Mouse (Mus musculus) urinary bladder, adult 2 months (tissue): Measurements from ENCODE around the gene Ttc39b. TPM values are rescaled to one million over a fixed set of nuclear protein-coding genes. Genes with fewer than 3 reads are reported as not detected.

Experiments used
- DNase-seq: peaks from one replicate; pipeline ENCODE4 v3.0.0; 2022; ENCODE audit warnings: low spot score
- polyA plus RNA-seq: library from polyadenylated mRNA; depleted of rRNA; stranded (reverse); fragments of >200 nt; gene quantifications from 2 replicates; pipeline ENCODE4 v1.2.3, GENCODE M21; 2012; rRNA removed

Gene Ttc39b
- 6.2 and 7.0 TPM in 2 replicates for polyA plus RNA-seq

DNA sequence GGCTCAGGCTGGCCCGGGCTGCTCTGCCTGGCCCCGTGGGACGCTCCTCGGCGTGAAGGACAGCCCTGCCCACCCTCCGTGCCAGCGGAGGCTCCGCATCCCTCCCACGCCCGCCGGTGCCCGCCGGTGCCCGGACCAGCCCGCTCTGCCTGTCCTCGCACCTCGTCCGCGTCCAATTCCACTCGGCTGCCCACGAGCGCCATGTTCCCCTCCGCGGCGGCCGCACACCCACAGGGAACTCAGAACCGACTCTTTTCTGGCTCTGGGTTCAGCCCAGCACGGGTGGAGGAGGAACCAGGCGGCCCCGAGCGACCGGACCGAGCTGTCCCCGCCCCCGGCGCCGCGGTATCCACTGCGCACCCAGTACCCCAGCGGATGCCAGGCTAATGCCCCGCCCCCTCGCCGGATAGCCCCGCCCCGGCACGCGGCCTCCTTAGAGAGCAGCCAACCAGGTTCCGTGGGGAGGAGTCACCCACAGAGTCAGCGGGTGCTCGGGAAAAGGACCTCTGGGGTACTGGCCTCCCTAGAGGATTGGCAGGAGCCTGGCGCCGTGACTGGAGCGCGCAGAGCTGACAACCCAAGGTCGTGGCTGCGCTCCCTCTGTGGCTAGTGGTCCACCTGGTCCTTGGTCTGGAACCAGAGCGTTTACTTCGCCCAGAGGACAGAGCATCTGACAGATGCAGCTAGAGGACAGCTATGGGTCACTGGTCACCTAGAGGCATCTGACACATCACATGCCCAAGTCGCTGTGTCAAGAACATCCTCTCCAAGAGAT lies at the start of gene Ttc39b:
TSS of gene Ttc39b (minus strand) at position 346 of the 775 bp plus-strand sequence.
- peak; percentile 96 for DNase-seq

DNA sequence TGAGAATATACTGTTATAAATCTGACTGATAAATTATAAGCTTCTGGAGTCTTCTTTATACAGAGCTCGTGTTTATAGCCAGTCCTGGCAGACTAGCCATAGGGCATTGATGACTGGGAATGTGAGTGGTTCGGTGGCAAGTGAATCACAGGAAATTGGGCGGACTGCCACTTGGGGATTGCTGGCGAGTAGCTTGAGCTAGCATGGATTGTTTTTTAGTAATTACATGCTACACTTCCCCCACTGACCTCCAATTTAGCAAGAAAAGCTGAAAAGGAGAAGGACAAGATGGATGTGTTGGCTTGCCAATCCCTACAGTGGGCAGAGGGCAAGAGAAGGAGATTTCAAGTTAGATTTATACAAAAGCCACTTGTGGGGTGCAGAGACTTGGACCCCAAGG lies 49.3 kb upstream of the Ttc39b start:
- no peak for DNase-seq

DNA sequence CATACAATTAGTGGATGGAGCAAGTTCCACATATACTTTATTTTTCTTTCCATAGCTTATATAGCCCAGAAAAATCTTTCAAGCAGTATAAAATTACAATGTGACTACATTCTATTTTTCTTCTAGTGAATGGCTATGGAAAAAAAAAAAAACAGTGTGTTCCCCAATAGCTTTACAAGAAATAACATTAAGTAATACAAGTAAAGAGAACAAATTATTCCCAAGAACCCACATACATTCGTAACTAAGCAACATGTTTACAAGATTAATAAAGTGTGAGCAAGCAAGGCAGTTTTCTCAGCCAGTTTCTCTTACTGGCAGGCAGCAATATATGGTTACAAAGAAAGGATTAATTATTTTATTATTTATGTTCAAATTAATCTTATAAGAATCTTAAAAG lies 33.7 kb upstream of the Ttc39b start:
- no peak for DNase-seq

DNA sequence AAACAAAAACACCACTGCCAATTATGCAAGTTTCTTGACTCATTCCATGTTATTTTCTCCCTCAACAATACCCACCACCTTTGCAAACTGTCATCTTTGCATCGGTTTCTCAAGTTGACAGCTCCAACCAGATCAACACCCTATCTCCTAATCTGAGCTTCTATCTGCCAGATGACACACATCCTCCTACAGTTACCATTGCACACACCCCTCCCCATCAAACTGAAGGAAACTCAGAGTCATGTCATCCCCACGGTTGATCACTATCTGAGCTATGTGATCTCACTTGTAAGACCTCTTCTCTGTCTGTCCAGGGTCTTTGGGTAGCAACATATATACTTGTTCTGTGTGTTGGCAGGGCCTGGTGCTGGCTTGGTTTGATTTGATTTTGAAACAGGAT lies 30.7 kb upstream of the Ttc39b start:
- no peak for DNase-seq

DNA sequence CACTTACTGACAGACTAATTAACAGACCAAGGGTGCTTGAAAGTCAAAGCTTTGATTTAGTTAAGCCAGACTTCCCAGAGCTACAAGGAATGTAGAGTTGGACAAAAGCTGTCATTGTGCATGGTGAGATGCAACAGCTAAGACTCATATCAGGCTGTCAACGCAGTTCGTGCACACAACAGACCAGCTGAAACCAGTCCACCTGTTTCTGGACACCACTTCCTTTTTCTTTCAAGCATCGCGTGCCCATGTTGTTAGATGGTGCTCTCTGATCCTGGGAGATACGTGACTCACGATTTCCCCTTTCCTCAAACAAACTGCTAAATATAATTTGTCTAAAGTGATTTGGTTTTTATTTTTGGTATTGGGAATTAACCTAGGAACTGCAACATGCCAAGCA lies 29.9 kb upstream of the Ttc39b start:
- DNase-seq = no peak

GRCm38 (mm10) chr4:83353276-83353675 lies 29.2 kb upstream of the Ttc39b start:
- no peak for DNase-seq

- no peak for DNase-seq
Measured at GRCm38 (mm10) chr4:83350719-83351118, 26.7 kb upstream of the Ttc39b start.

DNA sequence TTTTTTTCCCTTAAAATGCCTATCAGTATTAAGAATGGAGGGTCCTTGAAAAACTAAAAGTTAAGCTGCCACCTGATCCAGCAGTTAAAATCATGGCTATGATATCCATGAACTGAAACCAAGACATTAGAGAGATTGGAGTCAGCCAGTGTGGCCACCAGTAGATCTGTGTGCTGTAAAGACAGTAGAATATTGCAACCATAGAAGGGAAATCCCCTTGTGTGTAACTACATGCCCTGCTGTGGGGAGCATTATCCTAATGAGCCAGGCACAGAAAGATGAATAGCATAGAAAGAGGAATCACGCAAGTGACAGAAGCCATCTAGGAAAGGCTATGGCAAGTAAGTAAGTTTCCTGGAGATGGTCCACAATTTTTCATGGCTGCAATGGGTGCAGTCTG lies 24.9 kb upstream of the Ttc39b start:
- no peak for DNase-seq

- no peak for DNase-seq
Measured at GRCm38 (mm10) chr4:83343895-83344294, 19.8 kb upstream of the Ttc39b start.

DNA sequence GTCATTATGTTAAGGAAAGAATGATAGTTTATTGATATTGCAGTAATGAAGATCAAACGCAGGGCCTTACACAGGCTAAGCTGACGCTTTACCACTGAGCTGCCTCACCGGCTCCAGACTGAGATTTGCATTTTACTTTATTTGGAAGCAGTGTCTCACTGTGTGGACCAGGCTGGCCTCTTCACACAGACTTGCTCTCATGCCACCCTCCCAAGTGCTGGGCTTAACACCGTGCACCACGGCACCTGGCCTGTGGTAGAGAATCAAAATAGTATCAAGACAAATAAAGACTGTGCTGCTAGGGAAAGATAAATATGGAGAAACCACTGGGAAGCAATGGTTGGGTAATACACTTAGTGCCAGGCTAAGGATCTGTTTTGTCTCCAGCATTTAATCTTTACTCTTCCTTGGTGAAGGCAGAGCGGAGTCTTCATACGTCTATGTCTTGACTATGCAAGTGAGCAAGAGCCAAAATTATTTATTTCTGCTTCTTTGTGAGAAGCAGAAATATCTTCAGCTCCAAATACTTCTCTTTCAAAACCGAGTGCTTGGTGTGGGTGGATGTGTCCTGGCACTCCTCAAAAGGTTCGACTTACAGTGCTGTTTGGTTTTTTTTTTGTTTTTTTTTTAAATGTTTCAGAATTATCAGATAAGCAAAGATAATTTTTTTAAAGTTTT lies 19.2 kb upstream of the Ttc39b start:
- DNase-seq = no peak

- no peak for DNase-seq
Measured at GRCm38 (mm10) chr4:83342268-83342970, 18.4 kb upstream of the Ttc39b start.

- DNase-seq = no peak
Measured at GRCm38 (mm10) chr4:83339393-83339792, 15.3 kb upstream of the Ttc39b start.

- DNase-seq = no peak
Measured at GRCm38 (mm10) chr4:83337717-83338116, 13.7 kb upstream of the Ttc39b start.

DNA sequence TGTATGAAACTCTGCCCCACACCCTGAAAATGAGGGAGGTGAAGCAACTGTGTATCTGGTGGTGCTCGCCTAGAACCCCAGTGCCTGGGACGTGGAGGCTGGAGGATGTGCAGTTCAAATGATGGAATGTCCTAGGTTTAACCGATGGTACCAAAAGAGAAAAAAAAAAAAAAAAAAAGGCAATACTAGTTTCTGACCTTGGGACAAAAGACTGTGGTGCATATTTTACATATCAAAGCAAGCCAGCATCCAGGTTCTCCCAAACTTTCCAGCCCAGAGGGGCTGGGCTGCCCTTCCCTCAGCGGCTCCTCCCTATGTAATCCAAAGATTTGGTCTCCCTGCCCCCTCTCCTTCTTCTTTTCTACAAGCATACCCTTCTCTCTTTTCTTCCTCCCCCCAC lies 6.3 kb upstream of the Ttc39b start:
- DNase-seq = no peak

GRCm38 (mm10) chr4:83329615-83330014 lies 5.6 kb upstream of the Ttc39b start:
- no peak for DNase-seq

DNA sequence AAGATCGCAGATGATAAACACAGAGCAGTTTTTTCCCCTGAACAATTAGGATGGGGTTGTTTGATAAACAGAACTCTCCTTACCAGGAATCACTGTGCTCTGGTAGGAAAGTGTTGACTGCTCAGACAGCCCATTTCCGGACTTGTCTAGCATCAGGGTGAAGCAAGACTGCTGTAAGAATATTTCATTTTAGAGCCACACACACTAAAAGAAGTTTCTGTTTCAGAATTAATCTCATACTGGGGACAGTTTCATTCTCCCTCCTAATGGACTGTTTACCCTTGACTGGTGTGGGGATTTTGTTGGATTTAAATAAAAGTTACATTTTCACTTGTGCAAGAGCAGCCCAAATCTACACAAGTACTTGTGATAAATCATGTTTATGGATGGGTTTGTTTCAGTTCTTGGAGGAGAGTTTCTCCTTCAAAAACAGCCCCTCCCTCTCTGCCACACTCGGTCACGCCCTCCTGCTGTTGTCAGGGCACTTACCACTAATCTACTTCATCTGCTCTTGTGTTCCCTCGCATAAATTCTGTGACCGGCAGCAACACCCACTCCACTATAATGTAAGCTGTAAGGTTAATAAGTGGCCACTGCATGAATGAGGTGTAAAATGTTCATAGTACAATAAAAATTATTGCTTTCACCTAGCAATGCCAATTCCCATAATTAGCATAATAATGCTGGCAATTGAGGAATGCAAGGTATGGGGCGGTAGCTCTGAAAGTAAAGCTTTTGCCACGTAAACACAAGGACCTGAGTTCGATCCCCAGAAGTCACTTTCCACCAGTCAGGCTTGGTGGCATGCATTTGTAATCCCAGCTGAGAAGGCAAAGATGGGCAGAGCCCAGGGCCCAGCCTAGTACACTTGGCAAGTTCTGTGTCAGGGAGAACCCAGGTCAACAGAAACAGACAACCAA lies 4.2 kb upstream of the Ttc39b start:
- DNase-seq = no peak

DNA sequence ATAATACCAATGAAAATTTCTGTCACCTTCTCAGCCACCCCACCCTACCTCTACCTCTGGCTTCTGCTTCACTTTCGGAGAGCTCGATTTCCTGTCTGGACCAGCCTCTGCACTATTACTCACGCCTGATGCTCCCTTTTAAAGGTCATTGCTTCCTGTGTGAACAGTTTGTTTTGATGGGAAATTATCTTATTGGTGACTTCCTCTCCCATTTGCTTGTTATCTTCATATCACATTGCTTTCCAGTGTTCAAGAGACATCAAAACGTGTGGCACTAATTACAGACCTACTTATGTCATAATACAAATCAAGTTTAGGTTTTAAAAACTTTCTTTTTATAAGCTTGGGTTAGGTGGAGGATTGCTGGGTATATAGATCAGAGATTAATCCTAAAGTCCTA lies 3.5 kb upstream of the Ttc39b start:
- no peak for DNase-seq

GRCm38 (mm10) chr4:83325366-83325765 lies 1.3 kb upstream of the Ttc39b start:
- DNase-seq = no peak

DNA sequence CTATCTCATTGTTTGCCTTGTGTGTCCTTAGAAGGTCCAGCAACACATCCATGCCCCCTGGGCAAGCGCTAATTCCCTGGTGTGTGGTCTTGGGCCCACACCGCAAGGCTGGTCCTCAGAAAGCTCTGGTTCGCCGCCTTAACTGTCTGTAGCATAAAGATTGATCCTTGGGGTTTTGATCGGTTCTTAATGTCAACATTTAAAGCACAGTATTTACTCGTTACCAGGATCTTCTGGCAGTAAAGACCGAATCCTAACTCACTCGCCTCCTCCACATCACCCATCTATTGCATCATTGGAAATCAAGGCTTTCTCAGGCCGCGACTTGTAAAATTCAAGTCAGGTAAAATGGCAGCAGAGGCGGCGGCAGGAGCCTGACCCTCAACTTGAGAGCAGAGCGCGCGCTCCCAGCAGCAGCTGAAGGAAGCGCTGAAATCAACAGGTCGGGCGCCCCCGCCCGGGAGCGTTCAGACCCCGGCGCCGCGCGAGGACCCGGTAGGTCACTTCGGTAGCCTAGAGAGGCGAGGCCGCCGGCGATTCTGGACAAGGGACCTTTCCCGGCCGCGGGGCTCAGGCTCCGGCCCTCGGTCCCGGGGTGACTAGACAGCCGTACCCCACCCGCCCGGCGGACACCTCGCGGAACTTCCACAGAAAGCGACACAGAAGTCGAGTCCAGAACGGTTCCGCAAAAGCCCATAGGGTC lies 703 bp downstream of the Ttc39b start:
- DNase-seq = peak; percentile 75

GRCm38 (mm10) chr4:83319736-83320135 lies 4.3 kb downstream of the Ttc39b start:
- DNase-seq = no peak

- no peak for DNase-seq
Measured at GRCm38 (mm10) chr4:83318758-83319157, 5.3 kb downstream of the Ttc39b start.
